Comparison of ENCODE assay signal across 23 mouse cellular contexts in genomic region chr3:145802106-145802505, GRCm38 (mm10). TPM values are rescaled to one million over a fixed set of nuclear protein-coding genes. Genes with fewer than 3 reads are reported as not detected.
DNase-seq lines count a peak whose midpoint lies in the region; ATAC-seq and TF ChIP-seq lines count a peak whose summit lies in the region.
"Had no signal": no experiment of that assay in that cellular context is flagged by ENCODE, and none has a peak within 500 bp of the region (broad histone marks: within the 10 kb centered on the region; RNA-seq: fewer than 3 reads in every experiment).

No protein-coding gene starts in this region.

- no peaks in the 10 kb centered on the region for H3K27me3 ChIP-seq in kidney, postnatal 0 days (ENCODE audit: insufficient read depth, low read length)
- no peaks in the 10 kb centered on the region for H3K27me3 ChIP-seq in limb, embryonic 14.5 days (ENCODE audit: control insufficient read depth, insufficient read depth, low read length)
- H3K27me3 ChIP-seq: embryonic facial prominence, embryonic 15.5 days; hindbrain, embryonic 12.5 days; liver, embryonic 13.5 days; midbrain, embryonic 13.5 days had no signal

- no peak for TF ChIP-seq POLR2A in embryonic fibroblast, embryonic 13.5 days (IDR thresholded peaks at IDR 0.05; ENCODE audit: low read depth, low read length)
- TF ChIP-seq POLR2A in limb, embryonic 14.5 days (IDR thresholded peaks at IDR 0.05; ENCODE audit: borderline replicate concordance, extremely low read depth, insufficient read depth, insufficient read length) = no peak

- no peak overlapping the region for H3K4me2 ChIP-seq in kidney, postnatal 0 days (ENCODE audit: low read length)
- H3K4me2 ChIP-seq in limb, embryonic 14.5 days (replicated peaks; ENCODE audit: low read depth, low read length, severe bottlenecking) = no peak overlapping the region
- H3K4me2 ChIP-seq: embryonic facial prominence, embryonic 15.5 days; hindbrain, embryonic 12.5 days; liver, embryonic 13.5 days; lung, embryonic 14.5 days; midbrain, embryonic 13.5 days had no signal

- DNase-seq in heart, adult 11 months = peak; percentile 93
- no peak for DNase-seq in heart, postnatal 36 days
- peak; percentile 52 for DNase-seq in kidney, postnatal 0 days (ENCODE audit: low spot score)
- DNase-seq in kidney, postnatal 14 days = no peak
- DNase-seq in limb, embryonic 14.5 days (ENCODE audit: low spot score) = peak; percentile 56
- no peak for DNase-seq in frontal cortex, postnatal 25 days (ENCODE audit: low spot score in 2 of 2)
- DNase-seq: adrenal gland, postnatal 25 days; cerebellum, adult 8-10 months; cerebellum, postnatal 36 days; embryo, embryonic 11 days; gastrocnemius, postnatal 36 days; liver, embryonic 13.5 days; lung, embryonic 14.5 days; right cerebral cortex, postnatal 14 days; spleen, adult 18-20 months had no signal

- intact Hi-C loops in heart, postnatal 36 days (cut with DNase I) = no loop called here

- no peak overlapping the region for H3K9ac ChIP-seq in kidney, postnatal 0 days (ENCODE audit: low read depth, low read length)
- H3K9ac ChIP-seq in limb, embryonic 14.5 days (ENCODE audit: low read depth, low read length, severe bottlenecking) = no peak overlapping the region
- H3K9ac ChIP-seq: embryonic facial prominence, embryonic 15.5 days; hindbrain, embryonic 12.5 days; liver, embryonic 13.5 days; lung, embryonic 14.5 days; midbrain, embryonic 13.5 days had no signal

- H3K36me3 ChIP-seq in kidney, postnatal 0 days (ENCODE audit: insufficient read depth, low read length) = no peaks in the 10 kb centered on the region
- no peaks in the 10 kb centered on the region for H3K36me3 ChIP-seq in limb, embryonic 14.5 days (ENCODE audit: control insufficient read depth, insufficient read depth, low read length)
- H3K36me3 ChIP-seq: embryonic facial prominence, embryonic 15.5 days; forebrain, embryonic 10.5 days; hindbrain, embryonic 12.5 days; liver, embryonic 13.5 days; midbrain, embryonic 13.5 days had no signal

- no peaks in the 10 kb centered on the region for H3K9me3 ChIP-seq in kidney, postnatal 0 days (replicated peaks; ENCODE audit: low read length)
- H3K9me3 ChIP-seq in limb, embryonic 14.5 days (ENCODE audit: control insufficient read depth, low read length) = no peaks in the 10 kb centered on the region
- H3K9me3 ChIP-seq: embryonic facial prominence, embryonic 15.5 days; forebrain, embryonic 10.5 days; hindbrain, embryonic 12.5 days; liver, embryonic 13.5 days; midbrain, embryonic 13.5 days had no signal

- no peak for TF ChIP-seq CTCF in kidney, postnatal 0 days (IDR thresholded peaks at IDR 0.05; ENCODE audit: low read depth)
- TF ChIP-seq CTCF in embryonic fibroblast, embryonic 13.5 days (IDR thresholded peaks at IDR 0.05; ENCODE audit: borderline replicate concordance, insufficient read depth, low read length) = no peak

- 54% methylated on average over 6 of the region's 6 CpGs for WGBS in kidney, postnatal 0 days
- 47% methylated on average over 6 of the region's 6 CpGs for WGBS in limb, embryonic 14.5 days

- no peak overlapping the region for H3K27ac ChIP-seq in kidney, postnatal 0 days
- H3K27ac ChIP-seq in embryonic fibroblast, embryonic 13.5 days (ENCODE audit: insufficient read depth, low read length) = peak overlapping the region; percentile 88
- H3K27ac ChIP-seq in limb, embryonic 14.5 days (replicated peaks; ENCODE audit: low read depth, low read length) = no peak overlapping the region; the same call in 1 of the 2 replicates
- H3K27ac ChIP-seq: embryonic facial prominence, embryonic 15.5 days; forebrain, embryonic 10.5 days; hindbrain, embryonic 12.5 days; liver, embryonic 13.5 days; midbrain, embryonic 13.5 days had no signal

- ATAC-seq in kidney, postnatal 0 days (replicated peaks; ENCODE audit: low FRiP score, low read depth) = no peak
- no peak for ATAC-seq in limb, embryonic 14.5 days (ENCODE audit: low FRiP score, low read depth)
- ATAC-seq: CD4-positive, CD25-positive, alpha-beta regulatory T cell, adult 4 months; intestine, postnatal 0 days; midbrain, embryonic 13.5 days had no signal

- H3K4me3 ChIP-seq in kidney, postnatal 0 days (replicated peaks; ENCODE audit: low read depth, low read length) = no peak overlapping the region
- H3K4me3 ChIP-seq in embryonic fibroblast, embryonic 13.5 days (ENCODE audit: insufficient read depth, low read length) = no peak overlapping the region
- H3K4me3 ChIP-seq in limb, embryonic 14.5 days (replicated peaks; ENCODE audit: low read length) = no peak overlapping the region
- H3K4me3 ChIP-seq: embryonic facial prominence, embryonic 15.5 days; forebrain, embryonic 10.5 days; hindbrain, embryonic 12.5 days; liver, embryonic 13.5 days; midbrain, embryonic 13.5 days had no signal

- peaks cover 8% of the 10 kb centered on the region; the same call in 1 of the 2 replicates for H3K4me1 ChIP-seq in kidney, postnatal 0 days (replicated peaks; ENCODE audit: insufficient read depth, low read length)
- H3K4me1 ChIP-seq in embryonic fibroblast, embryonic 13.5 days (ENCODE audit: control insufficient read depth, insufficient read depth, low read length) = peaks cover 9% of the 10 kb centered on the region
- H3K4me1 ChIP-seq in limb, embryonic 14.5 days (ENCODE audit: control insufficient read depth, insufficient read depth, low read length) = peaks cover 24% of the 10 kb centered on the region

RNA-seq across cellular contexts. Expression of gene Ddah1, which starts 43.6 kb away (rescaled TPM):
- 1 to 10 TPM; 8.4 to 8.9 TPM for total RNA-seq in heart, postnatal 36 days (2021)
- polyA plus RNA-seq in kidney, postnatal 0 days (2015; fragmentation: Nextera tagmentation; extraction: Ambion mirVana) = 108 and 119 TPM in 2 replicates
- polyA plus RNA-seq in embryonic fibroblast, embryonic 13.5 days (2011; ENCODE audit: insufficient read length, low read depth, missing spikeins) = 145 and 197 TPM in 2 replicates
- 32.2 and 35.4 TPM in 2 replicates for polyA plus RNA-seq in limb, embryonic 14.5 days (2012; rRNA removed)
- 47.1 and 48.2 TPM in 2 replicates for polyA plus RNA-seq in limb, embryonic 14.5 days (2014; fragmentation: Nextera tagmentation; extraction: Ambion mirVana)
- total RNA-seq: megakaryocyte progenitor cell, adult 5-6 weeks had no signal

Comparison
In these comparisons a context has a peak if more than half of its experiments do, and no peak if none do; other contexts are left out.
1. DNase-seq: peak in heart, adult 11 months (single experiment), kidney, postnatal 0 days (single experiment) and limb, embryonic 14.5 days (single experiment); none in heart, postnatal 36 days (0 of 2), kidney, postnatal 14 days (single experiment) and frontal cortex, postnatal 25 days (0 of 2).